Mouse (Mus musculus) neural tube, embryonic 14.5 days (tissue): ENCODE results near the gene 1110004F10Rik. TPM values are rescaled to one million over a fixed set of nuclear protein-coding genes. Genes with fewer than 3 reads are reported as not detected.
A peak's percentile ranks its signal among the peaks of the same experiment; 100 is the strongest.

Experiments used
- ATAC-seq: fragments of 200-750 bp; cut with Nextera tagmentation; 2 replicates; pipeline ENCODE4 v1.8.0; 2017; ENCODE audit warnings: low read depth, mild to moderate bottlenecking, moderate TSS enrichment, moderate library complexity
- H3K27ac ChIP-seq: fragments of 300-500 bp; sonication (generic); 2 replicates; pipeline ENCODE4 v1.5.1; 2014; ENCODE audit warnings: low read depth, mild to moderate bottlenecking, control low read depth, low read length, moderate library complexity, mixed read lengths
- H3K27me3 ChIP-seq: fragments of 300-500 bp; sonication (generic); 2 replicates; pipeline ENCODE4 v1.6.1; 2014; ENCODE audit warnings: low read length; ENCODE audit not compliant: control insufficient read depth, insufficient read depth
- H3K36me3 ChIP-seq: fragments of 300-500 bp; sonication (generic); 2 replicates; pipeline ENCODE4 v1.6.1; 2014; ENCODE audit warnings: low read length, mixed read lengths; ENCODE audit not compliant: control insufficient read depth, insufficient read depth
- H3K4me1 ChIP-seq: fragments of 300-500 bp; sonication (generic); 2 replicates; pipeline ENCODE4 v1.6.1; 2014; ENCODE audit warnings: low read length; ENCODE audit not compliant: control insufficient read depth, insufficient read depth
- H3K4me2 ChIP-seq: fragments of 300-500 bp; sonication (generic); 2 replicates; pipeline ENCODE4 v1.6.1; 2014; ENCODE audit warnings: mild to moderate bottlenecking, low read depth, low read length, control low read depth
- H3K4me3 ChIP-seq: fragments of 300-500 bp; sonication (generic); 2 replicates; pipeline ENCODE4 v1.5.1; 2014; ENCODE audit warnings: low read depth, low read length, control low read depth, mixed read lengths
- H3K9ac ChIP-seq: fragments of 300-500 bp; sonication (generic); replicated peaks from 2 replicates; pipeline ENCODE4 v1.6.1; 2014; ENCODE audit warnings: low read depth, mild to moderate bottlenecking, control low read depth, low read length, mixed read lengths
- H3K9me3 ChIP-seq: fragments of 300-500 bp; sonication (generic); 2 replicates; pipeline ENCODE4 v1.6.1; 2016; ENCODE audit warnings: low read length; ENCODE audit not compliant: control insufficient read depth
- WGBS: fragments of 180-500 bp; shearing (Covaris S2); extraction: QIAGEN DNeasy Blood & Tissue Kit; methylation state at CpG from one replicate; pipeline ENCODE4 v1.1.7; 2014; 5-methylcytosine and 5-hydroxymethylcytosine counted together
- polyA plus RNA-seq: library from polyadenylated mRNA; unstranded; fragments of >200 nt; fragmentation: Nextera tagmentation; extraction: Ambion mirVana; gene quantifications from 2 replicates; pipeline ENCODE4 v1.2.1, GENCODE M21; 2014

The 1110004F10Rik gene
- polyA plus RNA-seq, 1 experiment from 2014 or later: 328 TPM

- WGBS: 65% methylated on average over 12 of the region's 12 CpGs
- no peak for ATAC-seq
These were observed 76.2 kb downstream of the 1110004F10Rik start for GRCm38 (mm10) chr7:116115216-116115930.

GRCm38 (mm10) chr7:116115991-116116390 is 76.8 kb downstream of the 1110004F10Rik start:
- 74% methylated on average over 2 of the region's 2 CpGs for WGBS
- H3K9ac ChIP-seq: no peak overlapping the region
- no peak overlapping the region for H3K4me3 ChIP-seq
- no peak overlapping the region for H3K4me2 ChIP-seq
- H3K27me3 ChIP-seq: no peaks in the 10 kb centered on the region
- no peaks in the 10 kb centered on the region for H3K4me1 ChIP-seq
- no peak for ATAC-seq
- no peaks in the 10 kb centered on the region for H3K9me3 ChIP-seq
- no peaks in the 10 kb centered on the region for H3K36me3 ChIP-seq
- H3K27ac ChIP-seq: no peak overlapping the region

More at GRCm38 (mm10) chr7:116115216-116115930, 76.2 kb downstream of the 1110004F10Rik start:
- H3K4me1 ChIP-seq: no peaks in the 10 kb centered on the region
- H3K27ac ChIP-seq: no peak overlapping the region
- H3K27me3 ChIP-seq: no peaks in the 10 kb centered on the region
- H3K9ac ChIP-seq: no peak overlapping the region
- no peaks in the 10 kb centered on the region for H3K36me3 ChIP-seq
- H3K4me3 ChIP-seq: no peak overlapping the region
- H3K9me3 ChIP-seq: no peaks in the 10 kb centered on the region
- no peak overlapping the region for H3K4me2 ChIP-seq

- Histone ChIP-seq H3K4me3 (no peak overlapping the region), H3K4me1 (no peaks in the 10 kb centered on the region; the same call in 1 of the 2 replicates), H3K36me3 (no peaks in the 10 kb centered on the region), H3K27ac (no peak overlapping the region), H3K27me3 (no peaks in the 10 kb centered on the region), H3K4me2 (no peak overlapping the region), H3K9me3 (no peaks in the 10 kb centered on the region), H3K9ac (no peak overlapping the region)
- WGBS: 60% methylated on average over 1 of the region's 1 CpGs
- ATAC-seq: no peak
These were observed 80.2 kb downstream of the 1110004F10Rik start for GRCm38 (mm10) chr7:116119306-116119857.

- Histone ChIP-seq H3K4me3 (no peak overlapping the region), H3K9ac (no peak overlapping the region), H3K27ac (no peak overlapping the region), H3K36me3 (no peaks in the 10 kb centered on the region), H3K4me1 (no peaks in the 10 kb centered on the region; the same call in 1 of the 2 replicates), H3K9me3 (no peaks in the 10 kb centered on the region), H3K27me3 (no peaks in the 10 kb centered on the region), H3K4me2 (no peak overlapping the region)
- ATAC-seq: no peak
- 86% methylated on average over 4 of the region's 4 CpGs for WGBS
These were observed 81.5 kb downstream of the 1110004F10Rik start for GRCm38 (mm10) chr7:116120737-116121136.

- Histone ChIP-seq H3K4me2 (no peak overlapping the region), H3K9me3 (no peaks in the 10 kb centered on the region), H3K4me3 (no peak overlapping the region), H3K27me3 (no peaks in the 10 kb centered on the region), H3K36me3 (no peaks in the 10 kb centered on the region), H3K27ac (no peak overlapping the region), H3K4me1 (no peaks in the 10 kb centered on the region; the same call in 1 of the 2 replicates), H3K9ac (no peak overlapping the region)
- 40% methylated on average over 11 of the region's 11 CpGs for WGBS
- ATAC-seq: no peak
These were observed 82.0 kb downstream of the 1110004F10Rik start for GRCm38 (mm10) chr7:116121202-116121601.

- no peaks in the 10 kb centered on the region for H3K27me3 ChIP-seq
- no peak overlapping the region for H3K4me3 ChIP-seq
- WGBS: 41% methylated on average over 13 of the region's 13 CpGs
- H3K9me3 ChIP-seq: no peaks in the 10 kb centered on the region
- H3K4me1 ChIP-seq: no peaks in the 10 kb centered on the region; the same call in 1 of the 2 replicates
- no peaks in the 10 kb centered on the region for H3K36me3 ChIP-seq
- no peak overlapping the region for H3K9ac ChIP-seq
- H3K4me2 ChIP-seq: no peak overlapping the region
- H3K27ac ChIP-seq: no peak overlapping the region
- ATAC-seq: peak; percentile 75; the same call in 1 of the 2 replicates
These were observed 83.9 kb downstream of the 1110004F10Rik start for GRCm38 (mm10) chr7:116122981-116123596.

GRCm38 (mm10) chr7:116123597-116123985 is 84.4 kb downstream of the 1110004F10Rik start:
- Histone ChIP-seq H3K4me1 (no peaks in the 10 kb centered on the region; the same call in 1 of the 2 replicates), H3K27me3 (no peaks in the 10 kb centered on the region), H3K9me3 (no peaks in the 10 kb centered on the region), H3K9ac (no peak overlapping the region), H3K4me2 (no peak overlapping the region), H3K27ac (no peak overlapping the region), H3K36me3 (no peaks in the 10 kb centered on the region), H3K4me3 (no peak overlapping the region)
- WGBS: 95% methylated on average over 2 of the region's 2 CpGs
- no peak for ATAC-seq

GRCm38 (mm10) chr7:116124057-116124456 is 84.9 kb downstream of the 1110004F10Rik start:
- no peak for ATAC-seq
- 92% methylated on average over 12 of the region's 12 CpGs for WGBS
- no peaks in the 10 kb centered on the region for H3K27me3 ChIP-seq

GRCm38 (mm10) chr7:116125671-116126070 is 86.5 kb downstream of the 1110004F10Rik start:
- H3K4me1 ChIP-seq: no peaks in the 10 kb centered on the region; the same call in 1 of the 2 replicates
- no peaks in the 10 kb centered on the region for H3K9me3 ChIP-seq
- H3K9ac ChIP-seq: no peak overlapping the region
- H3K27ac ChIP-seq: no peak overlapping the region
- 83% methylated on average over 7 of the region's 7 CpGs for WGBS
- ATAC-seq: no peak
- no peak overlapping the region for H3K4me2 ChIP-seq
- no peaks in the 10 kb centered on the region for H3K27me3 ChIP-seq
- H3K4me3 ChIP-seq: no peak overlapping the region
- H3K36me3 ChIP-seq: no peaks in the 10 kb centered on the region

More at GRCm38 (mm10) chr7:116124057-116124456, 84.9 kb downstream of the 1110004F10Rik start:
- Histone ChIP-seq H3K4me1 (no peaks in the 10 kb centered on the region; the same call in 1 of the 2 replicates), H3K4me3 (no peak overlapping the region), H3K9ac (no peak overlapping the region), H3K4me2 (no peak overlapping the region), H3K9me3 (no peaks in the 10 kb centered on the region), H3K36me3 (no peaks in the 10 kb centered on the region), H3K27ac (no peak overlapping the region)
